ENCODE assay signal across 8 mouse cellular contexts in genomic region chr5:135933900-135934441, GRCm38 (mm10). TPM values are rescaled to one million over a fixed set of nuclear protein-coding genes. Genes with fewer than 3 reads are reported as not detected.
DNase-seq lines count a peak whose midpoint lies in the region; ATAC-seq and TF ChIP-seq lines count a peak whose summit lies in the region.

No protein-coding gene starts in this region.

- H3K36me3 ChIP-seq in neural tube, embryonic 11.5 days (ENCODE audit: control insufficient read depth, insufficient read depth, low read length), result peaks cover 8% of the 10 kb centered on the region
- peaks cover 25% of the 10 kb centered on the region for H3K36me3 ChIP-seq in forebrain, postnatal 0 days (ENCODE audit: insufficient read depth)

- ATAC-seq in neural tube, embryonic 11.5 days (ENCODE audit: insufficient read depth, low FRiP score, low TSS enrichment), result peak; percentile 67
- ATAC-seq in forebrain, postnatal 0 days, result peak; percentile 68

- H3K9me3 ChIP-seq in neural tube, embryonic 11.5 days (ENCODE audit: control insufficient read depth, low read length), result no peaks in the 10 kb centered on the region
- H3K9me3 ChIP-seq in forebrain, postnatal 0 days (ENCODE audit: low read length), result no peaks in the 10 kb centered on the region

- H3K27ac ChIP-seq in neural tube, embryonic 11.5 days (ENCODE audit: low read depth, low read length), result peak overlapping the region; percentile 84
- H3K27ac ChIP-seq in forebrain, postnatal 0 days (ENCODE audit: low read depth, low read length), result peak overlapping the region; percentile 99

- no peaks in the 10 kb centered on the region for H3K27me3 ChIP-seq in neural tube, embryonic 11.5 days (ENCODE audit: control insufficient read depth, insufficient read depth, low read length)
- no peaks in the 10 kb centered on the region for H3K27me3 ChIP-seq in forebrain, postnatal 0 days (ENCODE audit: insufficient read depth, low read length)

- intact Hi-C loops in heart, postnatal 25 days (cut with DNase I), result no loop called here

- peak overlapping the region; percentile 69 for H3K4me3 ChIP-seq in neural tube, embryonic 11.5 days (ENCODE audit: low read depth, low read length)
- peak overlapping the region; percentile 98 for H3K4me3 ChIP-seq in forebrain, postnatal 0 days (ENCODE audit: low read depth, low read length)

- no peak for TF ChIP-seq CTCF in forebrain, postnatal 0 days (IDR thresholded peaks at IDR 0.05; ENCODE audit: low read depth)

- H3K9ac ChIP-seq in neural tube, embryonic 11.5 days (ENCODE audit: low read length), result peak overlapping the region; percentile 76
- peak overlapping the region; percentile 99 for H3K9ac ChIP-seq in forebrain, postnatal 0 days

- 0% methylated on average over 31 of the region's 35 CpGs for WGBS in neural tube, embryonic 11.5 days
- under 1% methylated on average over 29 of the region's 35 CpGs for WGBS in forebrain, postnatal 0 days

- peaks cover 5% of the 10 kb centered on the region; the same call in 1 of the 2 replicates for H3K4me1 ChIP-seq in neural tube, embryonic 11.5 days (ENCODE audit: control insufficient read depth, insufficient read depth, low read length)
- H3K4me1 ChIP-seq in forebrain, postnatal 0 days (ENCODE audit: insufficient read depth), result peaks cover 8% of the 10 kb centered on the region

- peak; percentile 76 for DNase-seq in neural tube, embryonic 11.5 days (ENCODE audit: low spot score)
- no peak for DNase-seq in neural tube, embryonic 10.5 days (ENCODE audit: extremely low spot score, low spot score)
- DNase-seq in cerebellum, adult 18-20 months, result peak; percentile 74 to 75
- peak; percentile 82 for DNase-seq in forebrain, postnatal 0 days
- DNase-seq in heart, postnatal 25 days (ENCODE audit: low spot score), result peak; percentile 23
- DNase-seq in layer of hippocampus, postnatal 36 days, result peak; percentile 66 to 74
- DNase-seq in lung, postnatal 10 days, result peak; percentile 80
- DNase-seq in right cerebral cortex, adult 2 months (ENCODE audit: low spot score in 2 of 2), result peak; percentile 72 to 77

- peak overlapping the region; percentile 46 for H3K4me2 ChIP-seq in neural tube, embryonic 11.5 days (ENCODE audit: low read depth)
- peak overlapping the region; percentile 52 for H3K4me2 ChIP-seq in forebrain, postnatal 0 days (ENCODE audit: low read depth)

RNA-seq across cellular contexts. Expression of gene Ywhag, which starts 0.4 kb away (rescaled TPM):
- 191 and 196 TPM in 2 replicates for polyA plus RNA-seq in neural tube, embryonic 11.5 days (2014; fragmentation: Nextera tagmentation; extraction: Ambion mirVana)
- 220 and 286 TPM in 2 replicates for total RNA-seq in forebrain, postnatal 0 days (2014; rRNA removed)
- 603 and 867 TPM in 2 replicates for polyA plus RNA-seq in forebrain, postnatal 0 days (2015; fragmentation: Nextera tagmentation; extraction: Ambion mirVana)
- total RNA-seq in heart, postnatal 25 days (2021), result 100 to 1,000 TPM; 285 to 296 TPM
- total RNA-seq in layer of hippocampus, postnatal 36 days (2021), result 1,000 to 10,000 TPM; 1,259 to 1,347 TPM

RNA-seq across cellular contexts. Expression of gene Ssc4d, which starts 40.4 kb away (rescaled TPM):
- polyA plus RNA-seq in neural tube, embryonic 11.5 days (2014; fragmentation: Nextera tagmentation; extraction: Ambion mirVana), result 1.8 TPM in 2 replicates
- total RNA-seq in forebrain, postnatal 0 days (2014; rRNA removed), result 6.5 and 7.0 TPM in 2 replicates
- polyA plus RNA-seq in forebrain, postnatal 0 days (2015; fragmentation: Nextera tagmentation; extraction: Ambion mirVana), result 2.5 and 4.0 TPM in 2 replicates
- total RNA-seq in heart, postnatal 25 days (2021), result under 1 TPM; 0.28 to 0.68 TPM
- total RNA-seq in layer of hippocampus, postnatal 36 days (2021), result 1 to 10 TPM; 1.4 to 1.7 TPM

RNA-seq across cellular contexts. Expression of gene Zp3, which starts 45.9 kb away (rescaled TPM):
- not detected in 2 replicates for polyA plus RNA-seq in neural tube, embryonic 11.5 days (2014; fragmentation: Nextera tagmentation; extraction: Ambion mirVana)
- 0.14 TPM in 1 of 2 replicates, not detected in the other for total RNA-seq in forebrain, postnatal 0 days (2014; rRNA removed)
- 0.14 and 0.23 TPM in 2 replicates for polyA plus RNA-seq in forebrain, postnatal 0 days (2015; fragmentation: Nextera tagmentation; extraction: Ambion mirVana)
- total RNA-seq in heart, postnatal 25 days (2021), result not detected
- not detected for total RNA-seq in layer of hippocampus, postnatal 36 days (2021)

RNA-seq across cellular contexts. Expression of gene Hspb1, which starts 46.3 kb away (rescaled TPM):
- 28.9 and 30.5 TPM in 2 replicates for polyA plus RNA-seq in neural tube, embryonic 11.5 days (2014; fragmentation: Nextera tagmentation; extraction: Ambion mirVana)
- 9.8 and 11.5 TPM in 2 replicates for total RNA-seq in forebrain, postnatal 0 days (2014; rRNA removed)
- polyA plus RNA-seq in forebrain, postnatal 0 days (2015; fragmentation: Nextera tagmentation; extraction: Ambion mirVana), result 9.2 and 11.2 TPM in 2 replicates
- total RNA-seq in heart, postnatal 25 days (2021), result 100 to 1,000 TPM; 385 to 513 TPM
- 10 to 100 TPM; 19.2 to 28.1 TPM for total RNA-seq in layer of hippocampus, postnatal 36 days (2021)
